Mouse (Mus musculus) intestine, embryonic 16.5 days (tissue): ENCODE measurements around the gene Spata17. TPM values are rescaled to one million over a fixed set of nuclear protein-coding genes. Genes with fewer than 3 reads are reported as not detected.
"Not testable (repeated sequence)": the region's sequence is repeated elsewhere in the genome, so short reads cannot be mapped to it uniquely, and the experiment has no call there.

Experiments used
- ATAC-seq: fragments of 200-750 bp; cut with Nextera tagmentation; 2 replicates; pipeline ENCODE4 v1.8.0; 2017; ENCODE audit warnings: moderate TSS enrichment, moderate library complexity
- H3K27ac ChIP-seq: fragments of 300-500 bp; sonication (generic); 2 replicates; pipeline ENCODE4 v1.5.1; 2014; ENCODE audit warnings: mild to moderate bottlenecking, low read length
- H3K27me3 ChIP-seq: fragments of 300-500 bp; sonication (generic); replicated peaks from 2 replicates; pipeline ENCODE4 v1.6.1; 2014; ENCODE audit warnings: low read length, control low read depth, mixed read lengths; ENCODE audit not compliant: control insufficient read depth, insufficient read depth
- H3K36me3 ChIP-seq: fragments of 300-500 bp; sonication (generic); 2 replicates; pipeline ENCODE4 v1.6.1; 2014; ENCODE audit warnings: low read length, control low read depth; ENCODE audit not compliant: control insufficient read depth, insufficient read depth
- H3K4me1 ChIP-seq: fragments of 300-500 bp; sonication (generic); 2 replicates; pipeline ENCODE4 v1.6.1; 2014; ENCODE audit warnings: low read length, control low read depth, mixed read lengths; ENCODE audit not compliant: control insufficient read depth, insufficient read depth
- H3K4me2 ChIP-seq: fragments of 300-500 bp; sonication (generic); 2 replicates; pipeline ENCODE4 v1.6.1; 2014; ENCODE audit warnings: low read depth, low read length, control low read depth
- H3K4me3 ChIP-seq: fragments of 300-500 bp; sonication (generic); 2 replicates; pipeline ENCODE4 v1.5.1; 2014; ENCODE audit warnings: mild to moderate bottlenecking, low read length
- H3K9ac ChIP-seq: fragments of 300-500 bp; sonication (generic); 2 replicates; pipeline ENCODE4 v1.6.1; 2014; ENCODE audit warnings: low read depth, low read length
- H3K9me3 ChIP-seq: fragments of 300-500 bp; sonication (generic); 2 replicates; pipeline ENCODE4 v1.6.1; 2016; ENCODE audit warnings: low read length, control low read depth; ENCODE audit not compliant: control insufficient read depth
- WGBS: fragments of 180-500 bp; shearing (Covaris S2); extraction: QIAGEN DNeasy Blood & Tissue Kit; methylation state at CpG from one replicate; pipeline ENCODE4 v1.1.7; 2014; 5-methylcytosine and 5-hydroxymethylcytosine counted together
- polyA plus RNA-seq: library from polyadenylated mRNA; unstranded; fragments of >200 nt; fragmentation: Nextera tagmentation; extraction: Ambion mirVana; gene quantifications from 2 replicates; pipeline ENCODE4 v1.2.1, GENCODE M21; 2015

Spata17 gene
- polyA plus RNA-seq, 1 experiment from 2014 or later, result 0.91 TPM

GRCm38 (mm10) chr1:187142984-187143383 is 72.3 kb downstream of the Spata17 start:
- no peaks in the 10 kb centered on the region for H3K4me1 ChIP-seq
- WGBS, result 81% methylated on average over 8 of the region's 8 CpGs
- H3K4me2 ChIP-seq, result no peak overlapping the region
- no peak for ATAC-seq
- H3K9me3 ChIP-seq, result no peaks in the 10 kb centered on the region
- no peak overlapping the region for H3K9ac ChIP-seq
- no peak overlapping the region for H3K4me3 ChIP-seq
- H3K27ac ChIP-seq, result no peak overlapping the region
- H3K27me3 ChIP-seq, result no peaks in the 10 kb centered on the region
- no peaks in the 10 kb centered on the region for H3K36me3 ChIP-seq

- Histone ChIP-seq H3K36me3 (no peaks in the 10 kb centered on the region), H3K4me3 (no peak overlapping the region), H3K9ac (no peak overlapping the region), H3K9me3 (no peaks in the 10 kb centered on the region), H3K27me3 (no peaks in the 10 kb centered on the region), H3K4me2 (no peak overlapping the region), H3K4me1 (no peaks in the 10 kb centered on the region), H3K27ac (no peak overlapping the region)
- no peak for ATAC-seq
- WGBS, result 32% methylated on average over 6 of the region's 6 CpGs
Measured at GRCm38 (mm10) chr1:187137426-187137825, 77.8 kb downstream of the Spata17 start.

GRCm38 (mm10) chr1:187135887-187136286 is 79.4 kb downstream of the Spata17 start:
- H3K4me1 ChIP-seq, result no peaks in the 10 kb centered on the region
- WGBS, result 78% methylated on average over 6 of the region's 6 CpGs
- no peak overlapping the region for H3K27ac ChIP-seq
- no peak for ATAC-seq
- H3K4me3 ChIP-seq, result no peak overlapping the region
- no peaks in the 10 kb centered on the region for H3K27me3 ChIP-seq
- no peaks in the 10 kb centered on the region for H3K9me3 ChIP-seq
- H3K36me3 ChIP-seq, result no peaks in the 10 kb centered on the region
- no peak overlapping the region for H3K9ac ChIP-seq
- H3K4me2 ChIP-seq, result no peak overlapping the region

GRCm38 (mm10) chr1:187133841-187134240 is 81.4 kb downstream of the Spata17 start:
- no peak overlapping the region for H3K27ac ChIP-seq
- 70% methylated on average over 6 of the region's 6 CpGs for WGBS
- no peak overlapping the region for H3K4me3 ChIP-seq
- no peaks in the 10 kb centered on the region for H3K4me1 ChIP-seq
- H3K4me2 ChIP-seq, result no peak overlapping the region
- H3K36me3 ChIP-seq, result no peaks in the 10 kb centered on the region
- no peak overlapping the region for H3K9ac ChIP-seq
- H3K9me3 ChIP-seq, result no peaks in the 10 kb centered on the region
- ATAC-seq, result no peak
- no peaks in the 10 kb centered on the region for H3K27me3 ChIP-seq

- H3K4me2 ChIP-seq, result no peak overlapping the region
- H3K9me3 ChIP-seq, result no peaks in the 10 kb centered on the region
- ATAC-seq, result no peak
- no peak overlapping the region for H3K27ac ChIP-seq
- 80% methylated on average over 4 of the region's 4 CpGs for WGBS
- H3K27me3 ChIP-seq, result no peaks in the 10 kb centered on the region
- H3K4me3 ChIP-seq, result no peak overlapping the region
- H3K36me3 ChIP-seq, result no peaks in the 10 kb centered on the region
- no peak overlapping the region for H3K9ac ChIP-seq
- H3K4me1 ChIP-seq, result no peaks in the 10 kb centered on the region
Measured at GRCm38 (mm10) chr1:187132348-187132747, 82.9 kb downstream of the Spata17 start.

GRCm38 (mm10) chr1:187127548-187127947 is 87.7 kb downstream of the Spata17 start:
- not testable (repeated sequence) for H3K27me3 ChIP-seq, ATAC-seq, H3K9me3 ChIP-seq, H3K4me1 ChIP-seq, H3K9ac ChIP-seq, H3K27ac ChIP-seq, H3K4me2 ChIP-seq, H3K4me3 ChIP-seq, H3K36me3 ChIP-seq
- 75% methylated on average over 2 of the region's 2 CpGs for WGBS

GRCm38 (mm10) chr1:187125733-187126132 is 89.5 kb downstream of the Spata17 start:
- no peaks in the 10 kb centered on the region for H3K4me1 ChIP-seq
- H3K9me3 ChIP-seq, result no peaks in the 10 kb centered on the region
- H3K9ac ChIP-seq, result no peak overlapping the region
- no peak overlapping the region for H3K4me3 ChIP-seq
- H3K27ac ChIP-seq, result no peak overlapping the region
- H3K27me3 ChIP-seq, result no peaks in the 10 kb centered on the region
- no peak for ATAC-seq
- no peak overlapping the region for H3K4me2 ChIP-seq
- no peaks in the 10 kb centered on the region for H3K36me3 ChIP-seq
- WGBS, result 84% methylated on average over 11 of the region's 11 CpGs

- 62% methylated on average over 3 of the region's 3 CpGs for WGBS
Measured at GRCm38 (mm10) chr1:187124967-187125366, 90.3 kb downstream of the Spata17 start.

GRCm38 (mm10) chr1:187119300-187119699 is 96.0 kb downstream of the Spata17 start:
- H3K27me3 ChIP-seq, result no peaks in the 10 kb centered on the region
- no peak for ATAC-seq
- no peak overlapping the region for H3K9ac ChIP-seq
- no peaks in the 10 kb centered on the region for H3K9me3 ChIP-seq
- H3K36me3 ChIP-seq, result no peaks in the 10 kb centered on the region
- WGBS, result 92% methylated on average over 6 of the region's 6 CpGs
- no peak overlapping the region for H3K4me3 ChIP-seq
- H3K27ac ChIP-seq, result no peak overlapping the region
- no peak overlapping the region for H3K4me2 ChIP-seq
- H3K4me1 ChIP-seq, result no peaks in the 10 kb centered on the region

More at GRCm38 (mm10) chr1:187124967-187125366, 90.3 kb downstream of the Spata17 start:
- Histone ChIP-seq H3K27ac (no peak overlapping the region), H3K4me1 (no peaks in the 10 kb centered on the region), H3K4me3 (no peak overlapping the region), H3K9ac (no peak overlapping the region), H3K27me3 (no peaks in the 10 kb centered on the region), H3K36me3 (no peaks in the 10 kb centered on the region), H3K4me2 (no peak overlapping the region), H3K9me3 (no peaks in the 10 kb centered on the region)
- no peak for ATAC-seq

GRCm38 (mm10) chr1:187118108-187118507 is 97.2 kb downstream of the Spata17 start:
- Histone ChIP-seq H3K4me3 (no peak overlapping the region), H3K4me2 (no peak overlapping the region), H3K9me3 (no peaks in the 10 kb centered on the region), H3K9ac (no peak overlapping the region), H3K27me3 (no peaks in the 10 kb centered on the region), H3K27ac (no peak overlapping the region), H3K4me1 (no peaks in the 10 kb centered on the region), H3K36me3 (no peaks in the 10 kb centered on the region)
- WGBS, result 68% methylated on average over 6 of the region's 6 CpGs
- ATAC-seq, result no peak
